Mouse (Mus musculus): ENCODE measurements around the gene Lasp1. TPM values are rescaled to one million over a fixed set of nuclear protein-coding genes. Genes with fewer than 3 reads are reported as not detected.

Lasp1 gene
- total and polyA plus RNA-seq, 3 experiments = 12.5 to 45.4 (median 18.6) TPM

- Histone ChIP-seq H3K4me3 (replicated peaks in 1 of 3; ENCODE audit: low read depth in 2 of 3, low read length in 2 of 3, poor library complexity in 1 of 3) (peak within 1 kb of the TSS; percentile 71 to 93 (median 90)), H3K9ac (ENCODE audit: insufficient read depth, low read depth) (peak within 1 kb of the TSS; percentile 98), H3K27ac (ENCODE audit: insufficient read depth, low read depth) (peak within 1 kb of the TSS; percentile 75), H3K36me3 (replicated peaks in 1 of 2; ENCODE audit: control insufficient read depth in 1 of 2, insufficient read depth in 1 of 2, low read length in 1 of 2) (peaks cover 24 to 39% of the 10 kb centered on the region in 2 experiments), H3K79me2 (replicated peaks; ENCODE audit: control insufficient read depth, extremely low read depth, insufficient read depth, poor library complexity, severe bottlenecking) (peaks cover 17% of the 10 kb centered on the region), H3K4me2 (ENCODE audit: insufficient read depth, low read depth, poor library complexity, severe bottlenecking) (peak within 1 kb of the TSS; percentile 99), H3K4me1 (ENCODE audit: control insufficient read depth in 1 of 2, insufficient read depth in 2 of 2) (peaks cover 10 to 18% of the 10 kb centered on the region in 2 experiments), H3K27me3 (replicated peaks) (no peaks in the 10 kb centered on the region), H3K9me3 (replicated peaks; ENCODE audit: low read length) (peaks cover 2% of the 10 kb centered on the region)
- TF ChIP-seq POLR2AphosphoS2 (IDR thresholded peaks at IDR 0.05; ENCODE audit: low read depth, low read length) (no peak), MXI1 (IDR thresholded peaks at IDR 0.05; ENCODE audit: low read depth, low read length) (peak; percentile 84), IRF4 (IDR thresholded peaks at IDR 0.05; ENCODE audit: low read depth, low read length) (peak; percentile 81; the same call in 1 of the 2 replicates), MAZ (IDR thresholded peaks at IDR 0.05; ENCODE audit: low read depth, low read length) (0 out of 2 replicates have a peak, but pooled peaks have one; percentile 34), CTCF (conservative IDR thresholded peaks at IDR 0.05 in 1 of 2, IDR thresholded peaks at IDR 0.05 in 1 of 2; ENCODE audit: low read depth in 2 of 2, low read length in 2 of 2) (no peak), TBP (conservative IDR thresholded peaks at IDR 0.05; ENCODE audit: low read depth, low read length) (peak; percentile 92), GABPA (IDR thresholded peaks at IDR 0.05; ENCODE audit: insufficient replicate concordance, low read depth, low read length) (peak; percentile 97), NELFE (IDR thresholded peaks at IDR 0.05; ENCODE audit: low read depth, low read length) (peak; percentile 86), E2F4 (IDR thresholded peaks at IDR 0.05; ENCODE audit: insufficient replicate concordance, low read depth, low read length) (peak; percentile 88; the same call in 1 of the 2 replicates), UBTF (IDR thresholded peaks at IDR 0.05; ENCODE audit: low read depth, low read length) (no peak), ETS1 (conservative IDR thresholded peaks at IDR 0.05; ENCODE audit: low read depth, low read length) (peak; percentile 82), USF1 (IDR thresholded peaks at IDR 0.05; ENCODE audit: low read depth, low read length) (peak; percentile 76), ZC3H11A (IDR thresholded peaks at IDR 0.05; ENCODE audit: low read depth, low read length) (no peak), KAT2A (IDR thresholded peaks at IDR 0.05; ENCODE audit: insufficient replicate concordance, low read length) (peak; percentile 95), TCF12 (IDR thresholded peaks at IDR 0.05; ENCODE audit: low read depth, low read length) (peak; percentile 87), ELF1 (IDR thresholded peaks at IDR 0.05; ENCODE audit: low read depth, low read length) (peak; percentile 99), POLR2A (IDR thresholded peaks at IDR 0.05; ENCODE audit: low read depth, low read length) (peak; percentile 94), MAFK (IDR thresholded peaks at IDR 0.05; ENCODE audit: insufficient replicate concordance, low read length) (no peak), MEF2A (IDR thresholded peaks at IDR 0.05; ENCODE audit: borderline replicate concordance, low read depth, low read length) (peak; percentile 86), ZMIZ1 (IDR thresholded peaks at IDR 0.05; ENCODE audit: low read depth, low read length) (peak; percentile 61; the same call in 1 of the 2 replicates), PAX5 (IDR thresholded peaks at IDR 0.05; ENCODE audit: low read length) (no peak), USF2 (conservative IDR thresholded peaks at IDR 0.05; ENCODE audit: low read depth, low read length) (peak; percentile 69), RCOR1 (conservative IDR thresholded peaks at IDR 0.05; ENCODE audit: low read depth, low read length) (no peak), JUND (conservative IDR thresholded peaks at IDR 0.05; ENCODE audit: low read depth, low read length) (0 out of 2 replicates have a peak, but pooled peaks have one; percentile 67), EP300 (IDR thresholded peaks at IDR 0.05; ENCODE audit: low read length) (no peak), RAD21 (IDR thresholded peaks at IDR 0.05; ENCODE audit: low read depth, low read length) (no peak), CHD1 (IDR thresholded peaks at IDR 0.05; ENCODE audit: low read depth, low read length) (no peak), MAX (IDR thresholded peaks at IDR 0.05; ENCODE audit: low read length) (peak; percentile 72; the same call in 1 of the 2 replicates), ZKSCAN1 (IDR thresholded peaks at IDR 0.05; ENCODE audit: borderline replicate concordance, low read depth, low read length) (no peak), SIN3A (IDR thresholded peaks at IDR 0.05; ENCODE audit: low read length) (peak; percentile 100), NRF1 (IDR thresholded peaks at IDR 0.05; ENCODE audit: low read depth, low read length) (peak; percentile 47; the same call in 1 of the 2 replicates), HCFC1 (IDR thresholded peaks at IDR 0.05; ENCODE audit: low read depth, low read length) (peak; percentile 97), ZNF384 (IDR thresholded peaks at IDR 0.05; ENCODE audit: low read depth, low read length) (no peak), CHD2 (IDR thresholded peaks at IDR 0.05; ENCODE audit: low read length) (no peak; the same call in 1 of the 2 replicates)
- dilution Hi-C loops (cut with MboI; ENCODE audit: extremely low pct_ligation_motif_present, extremely low pct_unique_long_range_greater_than_20kb, low sequenced_read_pairs) (no loop called here), in situ Hi-C loops (cut with MboI; ENCODE audit: low pct_ligation_motif_present, low pct_unique_long_range_greater_than_20kb, low sequenced_read_pairs) (no loop called here)
- peak; percentile 99 for DNase-seq (ENCODE audit: extremely low read depth)
These were observed 32.5 kb upstream of the Lasp1 start, which contains the start of gene Cwc25 for GRCm38 (mm10) chr11:97766154-97766881. Cwc25 (minus strand) TSS chr11:97766556.

Measured in CH12.LX (cell line).